Mouse (Mus musculus) cerebellum, postnatal 4 days (tissue): ENCODE data around the gene Pilrb2.

Experiments
- DNase-seq, 2 experiments: peaks; one replicate each; pipeline ENCODE4 v3.0.0; 2022; ENCODE audit warnings: low spot score in 2 of 2, mixed read lengths in 1 of 2

Gene Pilrb2

GRCm38 (mm10) chr5:137833500-137833899 is 38.1 kb downstream of the Pilrb2 start:
- no peak for DNase-seq

- DNase-seq, result no peak
Measured at GRCm38 (mm10) chr5:137831506-137831905, 40.1 kb downstream of the Pilrb2 start.

GRCm38 (mm10) chr5:137831106-137831505 is 40.5 kb downstream of the Pilrb2 start:
- DNase-seq, result no peak

- no peak for DNase-seq
Measured at GRCm38 (mm10) chr5:137830238-137830637, 41.4 kb downstream of the Pilrb2 start.

GRCm38 (mm10) chr5:137828694-137829093 is 42.9 kb downstream of the Pilrb2 start:
- no peak for DNase-seq

GRCm38 (mm10) chr5:137826421-137826820 is 45.2 kb downstream of the Pilrb2 start:
- DNase-seq, result no peak

- no peak for DNase-seq
Measured at GRCm38 (mm10) chr5:137825971-137826370, 45.6 kb downstream of the Pilrb2 start.

GRCm38 (mm10) chr5:137825030-137825429 is 46.6 kb downstream of the Pilrb2 start:
- DNase-seq, result no peak

GRCm38 (mm10) chr5:137823455-137824045 is 48.1 kb downstream of the Pilrb2 start:
- DNase-seq, result no peak

- no peak for DNase-seq
Measured at GRCm38 (mm10) chr5:137822602-137823001, 49.0 kb downstream of the Pilrb2 start.

GRCm38 (mm10) chr5:137822126-137822525 is 49.5 kb downstream of the Pilrb2 start:
- no peak for DNase-seq

- no peak for DNase-seq
Measured at GRCm38 (mm10) chr5:137817466-137818222, 54.0 kb downstream of the Pilrb2 start.
